Mouse (Mus musculus) cortical plate, adult 2 months (tissue): ENCODE measurements around the gene Rack1.

Experiments used
- CTCF ChIP-seq: fragments of 200-500 bp; IDR thresholded peaks from 2 replicates; pipeline ENCODE4 v1.5.1; 2011; ENCODE audit warnings: mild to moderate bottlenecking, control low read depth, low read length; ENCODE audit not compliant: insufficient read depth; ENCODE audit errors: extremely low read depth
- POLR2A ChIP-seq: fragments of 200-500 bp; IDR thresholded peaks from 2 replicates; pipeline ENCODE4 v1.6.1; 2011; ENCODE audit warnings: mild to moderate bottlenecking, low read length, control low read depth; ENCODE audit not compliant: insufficient read depth; ENCODE audit errors: extremely low read depth

DNA sequence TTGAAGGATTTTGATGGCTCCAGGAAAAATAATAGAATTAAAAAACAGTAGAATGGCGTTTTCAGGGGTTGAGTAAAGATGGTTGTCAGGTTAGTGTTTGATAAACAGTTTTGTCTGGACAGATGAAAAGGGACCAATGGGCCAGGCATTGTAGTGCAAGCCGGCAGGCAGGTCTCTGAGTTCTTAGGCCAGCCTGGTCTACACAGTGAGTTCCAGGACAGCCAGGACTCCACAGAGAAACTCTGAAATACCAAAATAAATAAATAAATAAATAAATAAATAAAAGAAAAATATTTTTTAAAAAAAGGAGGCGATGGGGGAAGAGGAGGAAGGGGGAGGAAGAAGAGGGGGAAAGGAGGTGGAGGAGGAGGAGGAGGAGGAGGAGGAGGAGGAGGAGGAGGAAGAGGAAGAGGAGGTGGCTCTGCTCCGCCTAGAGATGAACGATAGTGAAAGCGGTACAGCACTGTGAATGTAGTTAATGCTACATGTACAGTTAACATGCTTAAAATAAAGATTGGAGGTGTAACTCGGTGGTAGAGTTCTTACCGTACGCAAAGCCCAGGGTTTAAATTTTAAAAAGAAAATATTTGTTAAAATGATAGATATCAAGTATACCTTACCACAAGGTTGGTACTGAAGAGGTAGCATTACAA, 33.1 kb downstream of the Rack1 start:
- TF ChIP-seq CTCF, result no peak
- no peak for TF ChIP-seq POLR2A
